Mouse (Mus musculus): ENCODE results near the gene Socs4.

Gene Socs4

DNA sequence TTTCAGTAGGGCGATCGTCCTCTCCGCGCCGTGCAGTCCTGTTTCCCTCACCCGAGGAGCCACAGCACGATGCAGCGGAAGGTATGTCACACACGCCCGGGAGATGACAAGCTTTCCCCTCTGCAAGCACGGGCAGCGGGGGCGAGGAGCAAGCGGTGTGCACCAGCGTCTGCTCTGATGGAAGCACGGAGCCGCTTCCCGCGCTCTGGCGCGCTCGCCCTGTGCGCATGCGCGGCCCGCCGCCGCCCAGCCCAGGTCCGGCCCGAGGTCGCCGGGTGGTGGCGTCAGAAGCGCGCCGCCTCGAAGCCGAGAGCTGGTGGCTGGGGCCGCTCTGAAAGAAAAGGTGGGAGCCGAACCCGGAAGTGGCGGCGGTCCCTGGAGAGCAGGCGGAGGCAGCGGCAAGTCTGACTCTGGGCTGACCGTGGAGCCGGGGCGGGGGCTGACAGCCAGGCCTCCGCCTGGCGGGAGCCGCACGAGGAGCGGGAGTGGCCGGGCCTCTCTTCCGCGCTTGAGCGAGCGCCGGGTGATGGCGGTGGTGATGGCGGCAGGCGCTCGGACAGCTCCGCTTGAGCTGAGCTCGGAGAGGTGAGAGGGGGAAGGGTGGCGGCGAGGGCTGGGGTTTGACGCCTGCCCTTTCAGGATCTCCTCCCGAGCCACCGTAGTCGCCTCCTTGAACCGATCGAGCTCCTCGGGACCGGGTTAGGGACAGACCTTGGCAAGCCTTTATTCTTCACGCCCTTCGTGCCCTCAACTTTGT, at the start of gene Socs4, which contains the start of gene Wdhd1:
Socs4 (plus strand) TSS at position 295 of the 757 bp plus-strand sequence.
Wdhd1 (minus strand) TSS at position 221 of the 757 bp plus-strand sequence.
- in situ Hi-C loops (cut with MboI; ENCODE audit: low sequenced_read_pairs) = no loop called here

DNA sequence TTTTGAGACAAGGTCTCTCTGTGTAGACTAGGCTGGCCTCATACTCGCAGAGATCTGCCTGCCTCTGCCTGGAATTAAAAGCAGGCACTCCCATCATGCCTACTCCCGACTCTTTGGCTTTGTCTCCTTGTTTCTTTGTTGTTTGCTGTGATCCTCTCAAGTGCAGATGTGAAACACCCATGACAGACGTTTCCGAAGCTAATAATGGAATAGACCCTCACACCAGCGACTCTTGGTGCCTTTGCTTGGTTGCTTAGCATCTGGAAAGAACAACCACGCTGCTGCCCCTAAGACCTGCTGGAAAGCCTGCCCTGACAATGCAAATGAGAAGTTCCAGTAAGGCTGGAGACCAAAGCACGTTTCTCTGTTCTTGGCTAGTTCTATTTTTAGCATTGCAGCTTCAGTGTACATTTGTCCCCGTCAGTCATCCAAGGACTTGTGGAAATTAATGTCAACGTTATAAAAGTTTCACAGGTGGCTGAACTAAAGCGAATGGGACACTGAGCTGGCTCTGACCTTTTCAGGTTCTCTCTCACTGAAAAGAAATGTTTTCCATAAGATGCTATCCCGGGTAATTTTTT, 46.8 kb upstream of the Socs4 start:
- in situ Hi-C loops (cut with MboI; ENCODE audit: low sequenced_read_pairs) = no loop called here

DNA sequence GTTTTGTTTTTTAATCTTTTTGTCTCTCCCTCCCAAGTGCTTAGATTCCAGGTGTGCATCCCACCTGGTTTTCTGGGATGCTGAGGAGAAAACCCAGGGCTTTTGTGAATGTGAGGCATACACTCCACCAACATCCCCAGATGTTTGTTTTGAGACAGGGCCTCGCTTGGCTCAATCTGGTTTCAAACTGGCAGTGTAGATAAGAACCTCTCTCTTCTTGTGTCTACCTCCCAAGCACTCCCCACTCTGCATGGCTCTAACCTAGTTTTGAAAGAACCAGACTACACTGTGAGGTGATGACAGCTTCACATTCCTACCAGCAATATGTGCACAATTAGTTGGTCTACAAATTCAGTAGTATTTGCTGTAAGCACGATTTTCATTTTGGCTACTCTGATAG, 43.1 kb upstream of the Socs4 start:
- in situ Hi-C loops (cut with MboI; ENCODE audit: low sequenced_read_pairs) = no loop called here

DNA sequence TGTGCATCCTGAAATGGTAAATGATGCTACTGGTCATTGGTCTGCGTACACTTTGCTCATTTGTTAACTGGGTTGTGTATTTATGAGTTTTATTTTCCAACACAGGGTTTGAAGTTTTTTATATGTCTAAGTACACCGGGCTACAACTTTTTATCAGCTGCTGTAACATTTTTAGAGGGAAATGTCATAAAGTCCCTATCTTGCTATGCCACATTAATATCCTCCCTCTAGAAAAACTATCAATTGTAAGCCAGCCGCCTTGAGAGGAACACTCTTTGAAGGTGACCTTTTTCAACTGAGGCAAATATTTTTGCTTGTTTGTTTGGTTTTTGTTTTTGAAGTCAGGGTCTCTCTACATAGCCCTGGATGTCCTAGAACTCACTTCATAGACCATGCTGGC, 42.7 kb upstream of the Socs4 start:
- in situ Hi-C loops (cut with MboI; ENCODE audit: low sequenced_read_pairs) = no loop called here

DNA sequence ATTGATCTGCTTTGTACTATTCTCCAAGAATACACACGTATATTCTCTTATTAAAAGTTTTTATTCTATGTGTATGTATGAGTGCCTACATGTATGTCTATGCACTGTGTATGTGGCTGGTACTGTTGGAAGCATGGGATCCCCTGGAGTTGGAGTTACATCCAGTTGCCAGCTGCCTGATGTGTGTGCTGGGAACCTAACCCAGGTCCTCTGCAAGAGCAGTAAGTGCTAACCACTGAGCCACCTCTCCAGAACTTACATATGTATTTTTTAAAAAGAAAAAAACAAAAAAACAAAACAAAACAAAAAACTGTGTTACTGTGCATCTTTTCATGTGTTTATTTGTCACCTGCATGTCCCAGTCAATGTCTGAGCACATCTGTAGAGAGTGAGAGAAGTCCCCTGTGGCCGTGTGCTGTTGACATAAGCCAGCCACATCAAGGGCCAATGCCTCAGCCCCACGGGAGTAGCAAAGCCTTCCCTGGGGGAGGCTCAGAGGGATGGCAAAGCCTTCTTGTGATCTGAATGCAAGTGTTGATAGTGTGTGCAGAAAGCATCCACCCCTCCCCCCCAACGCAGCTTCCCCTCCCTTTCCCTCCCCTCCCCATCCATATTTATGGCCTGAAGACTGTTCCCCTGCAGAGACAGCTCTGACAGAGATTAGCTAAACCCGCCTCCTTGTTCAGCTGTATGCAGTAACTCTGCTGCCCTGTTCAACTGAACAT, 42.0 kb upstream of the Socs4 start:
- in situ Hi-C loops (cut with MboI; ENCODE audit: low sequenced_read_pairs) = no loop called here

DNA sequence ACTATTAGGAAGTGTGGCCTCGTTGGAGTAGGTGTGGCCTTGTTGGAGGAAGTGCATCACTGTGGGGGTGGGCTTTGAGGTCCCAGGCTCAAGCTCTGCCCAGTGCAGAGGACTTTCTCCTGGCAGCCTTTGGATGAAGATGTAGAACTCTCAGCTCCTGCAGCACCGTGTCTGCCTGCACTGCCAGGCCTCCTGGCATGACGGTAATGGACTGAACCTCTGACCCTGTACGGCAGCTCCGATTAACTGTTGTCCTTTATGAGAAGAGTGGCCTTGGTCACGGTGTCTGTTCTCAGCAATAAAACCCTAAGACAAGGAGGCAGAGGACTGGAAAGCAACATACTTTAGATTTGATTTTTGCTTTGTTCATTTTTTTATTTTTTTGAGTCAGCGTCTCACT, 40.2 kb upstream of the Socs4 start:
- in situ Hi-C loops (cut with MboI; ENCODE audit: low sequenced_read_pairs) = no loop called here

DNA sequence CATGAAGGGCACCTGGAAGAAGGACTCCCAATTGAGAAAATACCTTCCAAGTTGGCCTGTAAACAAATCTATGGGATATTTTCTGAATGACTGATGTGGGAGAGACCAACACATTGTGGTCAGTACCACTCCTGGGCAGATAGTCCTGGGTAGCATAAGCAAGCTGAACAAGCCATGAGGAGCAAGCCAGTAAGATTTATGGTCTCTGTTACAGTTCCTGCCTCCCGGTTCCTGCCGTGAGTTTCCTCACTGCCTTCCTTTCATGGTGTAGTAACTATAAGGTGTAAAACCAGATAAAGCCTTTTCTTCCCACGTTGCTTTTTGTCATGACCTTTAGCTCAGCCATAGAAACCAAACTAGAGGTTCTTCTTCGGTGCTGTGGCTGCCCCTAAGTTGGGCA, 39.4 kb upstream of the Socs4 start:
- in situ Hi-C loops (cut with MboI; ENCODE audit: low sequenced_read_pairs) = no loop called here

DNA sequence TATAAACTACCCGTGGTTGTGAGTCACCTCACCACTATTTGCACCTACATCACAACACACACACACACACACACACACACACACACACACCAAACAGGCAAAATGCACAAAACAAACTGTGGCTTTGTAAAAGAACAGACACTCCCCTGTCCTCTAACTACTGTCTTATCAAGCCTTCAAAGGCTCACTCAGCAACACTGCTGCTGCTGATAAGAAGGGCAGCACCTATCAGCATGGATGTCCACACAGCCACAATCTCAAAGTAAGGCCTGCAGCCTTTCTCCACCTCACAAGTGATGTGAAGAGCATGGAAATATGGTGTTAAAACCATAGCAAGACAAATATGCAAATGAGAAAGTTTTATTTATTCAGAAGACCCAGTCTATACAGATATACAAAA, 36.1 kb upstream of the Socs4 start:
- in situ Hi-C loops (cut with MboI; ENCODE audit: low sequenced_read_pairs) = no loop called here

DNA sequence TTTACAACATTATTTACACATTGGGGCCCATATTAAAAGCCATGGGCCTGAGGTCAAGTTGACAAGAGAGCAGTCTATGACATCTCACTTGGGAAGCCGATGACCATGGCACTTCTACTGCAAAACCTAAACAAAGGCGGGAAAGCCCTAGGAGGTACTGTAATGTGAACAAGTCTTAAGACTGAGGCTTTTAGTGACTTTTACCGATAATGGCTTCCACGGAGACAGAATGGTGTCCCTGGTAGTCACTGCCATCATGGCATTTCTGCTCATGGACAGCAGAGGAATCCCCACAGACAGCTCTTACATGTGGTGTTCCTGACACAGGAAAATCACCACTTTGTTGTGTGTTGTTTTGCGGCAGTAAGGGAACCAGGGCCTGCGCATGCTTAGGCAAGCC, 35.7 kb upstream of the Socs4 start:
- in situ Hi-C loops (cut with MboI; ENCODE audit: low sequenced_read_pairs) = no loop called here

DNA sequence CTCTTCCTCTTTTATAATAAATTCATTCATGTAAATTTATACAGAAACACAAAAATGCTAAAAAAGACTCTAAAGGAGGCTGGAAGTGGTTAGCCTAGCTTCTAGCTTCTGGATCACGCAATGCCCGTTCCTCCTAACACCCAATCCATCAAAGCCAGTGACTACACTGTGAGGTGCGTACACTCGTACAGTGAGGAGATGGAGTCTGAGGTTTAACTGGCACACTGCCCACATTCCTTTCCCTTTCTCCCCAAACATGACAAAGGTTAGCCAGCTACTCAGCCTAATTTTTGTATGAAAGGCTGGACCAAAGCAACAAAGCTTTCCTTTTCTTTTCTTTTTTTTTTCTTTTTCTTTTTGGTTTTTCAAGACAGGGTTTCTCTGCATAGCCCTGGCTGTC, 34.0 kb upstream of the Socs4 start:
- in situ Hi-C loops (cut with MboI; ENCODE audit: low sequenced_read_pairs) = no loop called here

DNA sequence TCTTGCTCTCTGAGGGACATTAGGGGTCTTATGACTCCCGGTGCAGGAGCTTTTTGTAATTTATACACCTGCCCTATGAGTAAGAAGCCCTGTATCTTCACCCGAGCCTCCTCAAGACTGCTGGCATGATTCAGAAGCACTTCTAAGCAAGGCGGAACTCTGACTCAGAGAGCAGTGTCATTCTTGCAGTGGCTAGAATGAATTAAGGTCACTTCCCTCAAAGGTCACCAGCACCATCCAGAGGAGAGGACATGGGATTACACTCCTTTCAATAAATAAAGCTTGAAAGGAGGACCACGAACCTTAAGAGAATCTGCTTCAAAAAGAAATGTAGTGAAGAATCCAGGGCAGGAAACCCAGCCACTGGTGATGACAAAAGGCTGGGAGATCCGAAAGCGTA, 26.9 kb upstream of the Socs4 start:
- in situ Hi-C loops (cut with MboI; ENCODE audit: low sequenced_read_pairs) = loop anchor here (10.0 kb wide), 1 partner anchor 155 kb away; no protein-coding TSS in a partner anchor

DNA sequence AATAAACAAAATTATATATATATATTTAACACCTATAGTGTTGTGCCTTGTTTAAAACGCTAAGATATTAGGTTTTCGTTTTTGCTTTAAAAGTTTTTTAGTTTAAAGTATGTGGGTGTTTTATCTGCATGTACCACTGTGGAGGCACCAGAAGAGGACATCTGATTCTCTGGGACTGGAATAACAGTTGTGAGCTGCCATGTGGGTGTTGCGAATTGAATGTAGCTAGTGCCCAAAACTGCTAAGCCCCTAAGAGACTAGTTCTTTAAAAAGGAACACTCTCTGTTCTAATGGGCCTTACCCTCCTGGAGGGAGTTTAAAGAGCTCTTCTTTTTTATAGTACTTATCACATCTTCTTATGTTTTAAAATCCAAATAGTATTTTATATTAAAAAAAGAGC, 11.9 kb upstream of the Socs4 start:
- in situ Hi-C loops (cut with MboI; ENCODE audit: low sequenced_read_pairs) = no loop called here

DNA sequence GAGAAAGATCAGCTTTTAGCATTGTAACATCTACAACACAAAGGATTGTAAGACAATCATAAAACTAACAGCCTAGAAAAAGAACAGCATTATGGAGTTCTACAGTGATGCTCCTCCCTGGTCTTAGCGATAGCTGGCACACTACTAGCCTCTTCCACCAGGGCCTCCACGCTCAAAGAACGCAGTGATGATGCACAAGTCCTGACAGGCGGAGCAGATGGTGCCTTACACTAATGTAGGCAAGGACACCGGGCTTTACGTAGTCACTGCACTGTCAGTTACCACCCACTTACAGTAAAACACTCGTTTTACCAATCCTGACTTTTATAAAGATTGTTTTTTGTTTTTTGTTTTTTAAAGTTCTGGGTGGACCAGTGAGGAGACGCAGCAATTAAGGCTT, 10.9 kb upstream of the Socs4 start:
- in situ Hi-C loops (cut with MboI; ENCODE audit: low sequenced_read_pairs) = no loop called here

DNA sequence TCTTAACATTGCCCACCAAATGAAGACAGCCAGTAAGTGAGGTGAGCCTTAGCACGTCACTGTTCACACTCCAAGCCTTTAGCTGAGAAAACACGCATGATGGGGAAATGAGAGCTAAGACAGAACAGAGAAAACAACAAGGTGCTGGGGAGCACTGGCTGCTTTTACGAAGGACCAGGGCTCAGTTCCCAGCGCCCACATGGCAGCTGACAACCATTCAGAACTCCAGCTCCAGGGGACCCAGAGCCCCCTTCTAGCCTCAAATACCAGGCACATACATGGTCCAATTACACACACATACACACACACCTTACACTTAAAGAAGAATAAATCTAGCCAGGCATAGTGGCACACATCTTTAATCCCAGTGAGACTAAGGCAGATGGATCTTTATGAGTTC, 7.7 kb upstream of the Socs4 start:
- in situ Hi-C loops (cut with MboI; ENCODE audit: low sequenced_read_pairs) = no loop called here

DNA sequence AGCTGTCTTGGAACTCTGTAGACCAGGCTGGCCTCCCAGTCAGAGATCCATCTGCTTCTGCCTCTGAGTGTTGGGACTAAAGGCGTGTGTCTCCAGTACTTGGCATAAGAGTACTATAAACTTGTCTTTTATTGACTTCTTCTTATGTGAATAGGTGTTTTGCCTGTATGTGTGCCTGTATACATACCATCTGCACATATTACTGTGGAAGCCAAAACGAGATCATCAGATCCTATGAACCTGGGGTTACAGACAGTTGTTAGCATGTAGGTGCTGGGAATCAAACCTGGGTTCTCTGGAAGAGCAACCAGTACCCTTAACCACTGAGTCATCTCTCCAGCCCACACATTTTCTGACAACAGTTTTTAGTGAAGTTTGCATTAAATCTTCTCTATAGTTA, 7.0 kb upstream of the Socs4 start:
- in situ Hi-C loops (cut with MboI; ENCODE audit: low sequenced_read_pairs) = no loop called here

DNA sequence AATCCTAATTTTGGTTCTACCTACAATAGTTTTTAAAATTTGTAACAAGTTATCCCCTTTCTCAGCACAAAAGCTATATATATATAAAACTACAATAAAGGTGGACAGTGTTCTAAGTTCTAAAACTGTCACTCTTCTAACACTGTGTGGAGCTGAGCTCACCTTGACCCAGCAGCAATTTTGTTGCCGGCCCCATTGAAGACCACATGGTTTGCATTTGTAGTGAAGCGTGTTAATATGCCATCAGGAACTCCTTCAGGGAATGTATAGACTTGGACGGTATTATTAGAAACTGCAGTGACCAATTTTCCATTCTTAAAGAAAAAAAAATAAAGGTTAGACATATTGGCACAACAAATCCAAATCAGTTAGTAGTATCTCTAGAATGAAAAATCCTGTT, 3.0 kb upstream of the Socs4 start:
- in situ Hi-C loops (cut with MboI; ENCODE audit: low sequenced_read_pairs) = no loop called here

DNA sequence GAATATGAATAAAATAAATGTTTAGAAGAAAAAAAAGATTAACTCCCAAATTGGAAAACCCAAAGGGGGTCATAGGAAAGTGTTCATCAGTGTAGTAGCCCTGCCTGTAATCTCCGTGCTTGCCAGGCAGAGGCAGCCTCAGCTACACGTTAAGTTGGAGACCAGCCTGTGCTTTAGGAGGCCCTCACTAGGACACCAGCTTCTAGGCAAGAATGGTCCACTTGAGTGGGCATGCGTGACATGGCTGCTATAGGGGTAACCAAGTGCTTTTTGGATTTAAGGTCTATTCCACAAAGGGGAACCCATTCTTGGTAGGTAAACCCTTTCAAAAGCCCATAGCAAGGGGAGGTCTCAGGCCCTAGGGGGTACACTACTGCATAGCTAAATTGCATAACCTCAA, 1.3 kb upstream of the Socs4 start:
- in situ Hi-C loops (cut with MboI; ENCODE audit: low sequenced_read_pairs) = no loop called here

DNA sequence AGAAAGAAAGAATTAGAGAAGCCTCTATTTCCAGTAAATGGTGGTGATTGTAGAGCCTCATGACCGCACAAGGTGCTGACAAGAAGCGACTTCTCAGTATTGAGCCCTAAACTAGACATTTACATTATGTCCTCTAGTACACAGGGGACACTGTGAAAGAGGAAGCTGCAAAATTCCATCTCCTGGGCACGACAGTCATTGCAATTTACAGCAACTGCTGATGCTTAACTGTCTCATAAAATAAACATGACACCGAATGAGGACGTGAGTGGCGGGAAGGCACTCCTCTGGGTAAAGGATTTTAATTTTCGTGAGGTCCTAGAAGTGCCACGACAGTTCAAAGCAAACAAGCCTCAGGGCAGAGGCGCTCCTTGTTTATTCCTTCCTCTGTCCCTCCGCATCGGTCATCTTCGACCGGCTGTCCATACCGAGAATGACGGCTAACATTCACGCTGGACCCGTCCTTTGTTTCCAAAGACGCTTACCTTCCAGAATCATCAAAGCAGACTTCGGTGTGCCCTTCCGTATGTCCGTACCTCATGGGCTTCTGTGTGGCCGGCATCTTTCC, 611 bp upstream of the Socs4 start:
- in situ Hi-C loops (cut with MboI; ENCODE audit: low sequenced_read_pairs) = no loop called here

DNA sequence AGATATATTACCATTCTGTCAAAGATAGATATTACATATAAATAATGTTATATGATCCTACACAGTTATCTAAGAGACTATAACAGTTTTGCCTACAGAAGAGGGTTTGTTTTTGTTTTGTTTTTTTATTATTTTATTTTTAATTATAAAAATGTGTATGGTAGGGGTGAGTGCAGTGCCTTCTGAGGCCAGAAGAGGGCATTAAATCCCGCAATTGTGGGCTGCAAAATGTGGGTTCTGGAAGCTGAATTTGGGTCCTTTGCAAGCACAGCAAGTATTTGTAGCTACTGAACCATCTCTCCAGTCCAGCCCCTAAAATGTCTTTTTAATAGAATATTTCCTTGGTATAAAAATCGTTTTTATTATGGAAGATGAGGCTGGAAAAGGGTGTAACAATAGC, 2.3 kb downstream of the Socs4 start:
- in situ Hi-C loops (cut with MboI; ENCODE audit: low sequenced_read_pairs) = no loop called here

DNA sequence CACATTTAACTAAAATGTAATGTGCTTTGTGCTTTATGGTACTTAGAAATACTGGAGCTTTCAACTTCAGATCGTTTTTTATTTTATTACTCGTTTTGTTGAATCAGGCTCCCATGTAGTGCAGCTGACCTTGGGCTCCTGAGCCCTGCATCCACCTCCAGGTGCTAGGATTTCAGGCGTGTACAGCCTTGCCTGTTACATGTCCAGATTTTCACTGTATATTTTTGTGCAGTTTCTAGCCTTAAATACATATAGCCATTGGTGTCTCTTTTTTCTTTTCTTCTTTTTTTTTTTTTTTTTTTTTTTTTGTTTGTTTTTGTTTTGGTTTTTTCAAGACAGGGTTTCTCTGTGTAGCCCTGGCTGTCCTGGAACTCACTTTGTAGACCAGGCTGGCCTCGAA, 4.8 kb downstream of the Socs4 start:
- in situ Hi-C loops (cut with MboI; ENCODE audit: low sequenced_read_pairs) = no loop called here

DNA sequence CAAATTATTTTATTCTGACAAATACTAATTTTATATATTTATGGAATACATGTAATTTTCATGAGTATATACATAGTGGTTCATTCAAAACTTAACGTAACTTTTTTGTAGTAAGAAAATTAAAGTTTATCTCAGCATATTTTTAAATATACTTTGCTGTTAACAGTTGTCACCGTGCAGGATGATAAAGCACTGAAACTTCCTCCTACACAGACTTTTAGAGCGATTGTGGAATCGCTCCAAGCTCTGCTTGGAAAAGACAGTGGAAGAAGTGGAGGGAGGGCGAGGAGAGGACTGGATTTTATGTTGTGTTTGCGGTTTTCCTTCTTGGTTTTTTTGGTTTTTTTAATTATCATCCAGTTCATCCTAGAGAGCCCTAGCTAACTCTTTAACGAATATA, 6.8 kb downstream of the Socs4 start:
- in situ Hi-C loops (cut with MboI; ENCODE audit: low sequenced_read_pairs) = no loop called here

DNA sequence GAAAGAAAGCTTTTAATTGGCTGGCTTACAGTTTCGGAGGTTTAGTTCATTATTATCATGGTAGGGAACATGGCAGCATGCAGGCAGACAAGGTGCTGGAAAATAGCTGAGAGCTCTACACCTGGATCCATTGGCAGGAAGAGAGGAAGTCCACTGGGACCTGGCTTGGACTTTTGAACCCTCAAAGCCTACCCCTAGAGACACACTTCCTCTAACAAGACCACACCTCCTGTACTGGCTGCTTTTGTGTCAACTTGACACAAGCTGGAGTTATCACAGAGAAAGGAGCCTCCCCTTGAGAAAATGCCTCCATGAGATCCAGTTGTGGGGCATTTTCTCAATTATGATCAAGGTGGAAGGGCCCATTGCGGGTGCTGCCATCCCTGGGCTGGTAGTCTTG, 8.5 kb downstream of the Socs4 start:
- in situ Hi-C loops (cut with MboI; ENCODE audit: low sequenced_read_pairs) = no loop called here
